Mouse (Mus musculus): Measurements from ENCODE around the gene Tfec.

The Tfec gene

DNA sequence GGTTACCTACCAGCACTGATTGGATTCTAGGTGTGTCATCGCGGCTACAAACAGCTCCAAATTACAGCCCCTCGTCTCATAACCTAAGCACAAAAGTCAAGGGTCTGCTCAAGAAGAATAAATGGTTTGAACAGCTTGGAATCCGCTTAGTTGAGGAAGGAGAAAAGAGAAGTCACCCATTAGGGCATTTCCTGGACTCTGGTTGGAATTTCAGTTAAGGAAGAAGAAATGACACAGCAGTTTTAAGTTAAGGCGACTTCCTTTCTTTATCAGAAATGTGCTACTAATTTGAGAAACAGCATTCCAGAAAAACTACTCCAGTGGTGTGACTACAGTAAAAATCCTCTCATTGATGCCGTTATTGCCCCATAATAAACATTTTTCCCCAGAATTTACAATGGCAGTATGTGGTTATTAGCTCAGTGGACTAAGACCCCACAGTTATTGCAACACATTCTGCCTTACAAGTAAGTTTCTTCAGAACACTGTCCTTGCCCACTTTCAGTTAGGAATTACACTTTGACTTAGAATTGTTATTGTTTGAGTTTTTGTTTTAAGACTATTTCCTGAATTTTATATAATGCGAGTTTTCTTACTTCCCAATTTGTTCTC, at the start of gene Tfec:
Gene Tfec (minus strand): TSS at position 191 of the 612 bp plus-strand sequence.
- no peak for DNase-seq (ENCODE audit: low read depth)

- DNase-seq (ENCODE audit: low read depth), result no peak
Measured at GRCm38 (mm10) chr6:16947837-16948236, 49.6 kb upstream of the Tfec start.

DNA sequence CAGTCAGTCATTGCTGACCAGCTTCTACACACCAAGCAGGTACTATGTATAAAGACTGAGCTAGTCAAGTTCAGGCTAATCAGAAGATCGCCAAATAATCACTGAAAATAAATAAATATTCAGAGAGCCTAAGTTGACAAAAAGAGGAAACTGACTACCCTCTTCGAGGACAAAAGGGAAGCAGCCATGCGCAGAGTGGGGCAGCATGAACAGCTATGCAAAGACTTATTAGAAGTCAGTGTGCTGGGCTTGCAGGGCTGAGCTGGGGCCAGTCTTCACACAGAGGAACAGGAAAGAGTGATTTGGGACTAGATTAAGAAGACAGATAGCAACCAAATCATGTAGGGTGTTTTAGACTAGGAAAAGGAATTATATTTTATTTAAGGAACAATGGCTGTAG, 45.3 kb upstream of the Tfec start:
- no peak for DNase-seq (ENCODE audit: low read depth)

- DNase-seq (ENCODE audit: low read depth), result no peak
Measured at GRCm38 (mm10) chr6:16942433-16942832, 44.2 kb upstream of the Tfec start.

DNA sequence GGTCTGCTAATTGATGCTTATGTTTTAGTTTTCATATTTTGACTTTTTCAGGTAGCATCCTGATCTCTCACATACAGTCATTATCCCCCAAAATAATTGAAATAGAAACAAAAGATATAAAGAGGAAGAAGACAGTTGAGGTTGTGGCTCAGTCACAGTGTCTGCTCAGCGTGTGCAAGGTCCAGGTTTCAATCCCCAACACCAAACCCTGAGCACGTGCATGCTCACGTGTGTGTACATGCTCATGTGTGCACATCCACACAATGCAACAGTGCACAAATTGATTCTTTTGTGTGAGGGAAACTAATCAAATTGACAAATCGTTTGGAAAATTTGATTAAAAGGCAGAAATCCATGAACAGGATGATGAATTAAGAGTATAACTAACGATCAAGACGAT, 32.8 kb upstream of the Tfec start:
- no peak for DNase-seq (ENCODE audit: low read depth)

DNA sequence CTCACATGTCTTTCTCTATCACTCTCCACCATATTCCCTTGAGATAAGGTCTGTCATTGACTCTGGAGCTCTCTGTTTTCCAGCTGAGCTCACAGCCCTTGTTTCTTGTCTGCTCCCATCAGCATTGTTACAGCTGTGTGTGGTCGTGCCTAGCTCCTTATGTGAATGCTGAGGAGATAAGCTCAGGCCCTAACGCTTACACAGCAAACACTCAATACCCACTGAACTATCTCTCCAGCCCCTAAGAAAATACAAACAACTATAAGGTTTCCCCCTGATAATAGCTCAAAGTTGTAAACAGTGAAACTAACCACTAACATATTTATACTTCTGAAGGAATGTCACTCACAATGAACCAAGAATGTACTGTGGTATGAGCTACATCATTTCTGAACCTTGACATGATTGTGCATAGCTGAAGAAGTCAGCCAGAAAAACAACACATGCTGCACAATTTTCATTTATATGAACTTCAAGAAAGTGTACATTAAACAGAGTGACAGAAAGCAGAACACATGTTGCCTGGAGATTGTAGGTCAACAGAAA, 21.9 kb upstream of the Tfec start:
- no peak for DNase-seq (ENCODE audit: low read depth)

DNA sequence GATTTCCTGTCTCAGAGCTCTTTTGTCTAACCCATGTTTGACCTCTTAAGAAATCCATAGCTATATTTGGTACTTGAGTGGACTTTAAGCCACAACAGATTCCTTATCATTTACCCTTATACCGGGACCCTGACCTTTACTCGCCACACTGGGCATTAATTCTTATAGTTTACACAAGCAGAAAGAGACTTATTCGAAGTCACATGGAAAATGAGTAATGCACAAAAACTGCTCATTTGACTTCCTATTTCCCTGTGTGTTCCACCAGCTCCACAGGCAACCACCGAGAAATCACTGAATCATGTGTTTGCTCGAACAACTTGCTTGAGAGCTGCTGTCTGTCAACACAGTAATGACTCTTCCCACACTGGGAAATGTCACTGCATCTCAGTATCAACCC, 6.4 kb downstream of the Tfec start:
- DNase-seq (ENCODE audit: low read depth), result no peak

DNA sequence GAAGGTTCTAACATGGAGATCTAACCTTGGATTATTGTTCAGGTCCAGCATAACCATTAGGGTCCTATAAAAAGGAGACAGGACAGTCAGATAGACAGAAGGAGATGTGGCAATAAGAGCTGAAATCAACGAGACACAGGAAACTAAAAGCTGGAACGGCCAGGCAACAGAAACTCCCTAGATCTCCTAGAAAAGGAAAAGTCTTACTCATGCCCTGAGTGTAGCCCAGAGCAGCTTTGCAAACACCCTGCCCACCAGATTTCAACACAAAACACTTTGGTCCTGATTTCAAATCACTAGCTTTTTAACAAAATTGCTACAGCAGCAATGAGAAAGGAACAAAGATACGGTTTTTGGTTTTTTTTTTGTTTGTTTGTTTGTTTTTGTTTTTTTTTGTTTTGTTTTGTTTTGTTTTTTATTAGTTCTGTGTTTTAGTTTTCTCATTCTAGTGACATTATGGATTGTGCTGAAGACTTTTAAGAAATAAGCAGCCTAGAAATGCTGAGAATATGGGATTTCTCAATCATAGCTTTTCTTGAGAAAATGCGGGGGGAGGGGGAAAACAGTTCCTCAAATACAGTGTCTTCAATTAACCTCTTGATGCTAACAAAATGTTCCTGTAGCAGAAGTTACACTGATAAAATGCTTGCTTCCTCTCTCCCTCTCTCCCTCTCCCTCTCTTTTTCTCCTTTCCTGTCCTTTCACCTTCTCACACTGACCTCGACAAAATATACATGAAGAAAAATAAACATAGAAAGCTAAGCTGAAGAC, 14.5 kb downstream of the Tfec start:
- DNase-seq (ENCODE audit: low read depth), result no peak

GRCm38 (mm10) chr6:16874021-16874542, 24.2 kb downstream of the Tfec start:
- DNase-seq (ENCODE audit: low read depth), result no peak

DNA sequence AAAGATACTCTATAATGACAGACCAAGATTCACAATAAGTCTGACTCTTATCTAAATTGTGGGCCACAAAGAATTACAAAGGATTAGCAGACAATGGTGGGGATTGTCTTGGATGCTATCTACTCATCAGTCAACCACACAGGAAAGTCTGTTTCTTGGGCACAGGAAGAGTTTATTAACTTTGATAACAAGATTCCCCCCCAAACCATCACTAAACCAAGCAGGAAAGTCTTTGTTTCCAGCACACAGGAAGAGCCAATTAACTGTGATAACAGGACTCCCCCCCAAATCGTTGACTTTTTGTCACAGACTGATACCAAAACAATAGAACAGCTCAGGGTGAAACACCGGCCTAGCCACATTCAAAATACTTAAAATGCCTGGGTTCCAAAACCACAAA, 28.2 kb downstream of the Tfec start:
- DNase-seq (ENCODE audit: low read depth), result no peak

DNA sequence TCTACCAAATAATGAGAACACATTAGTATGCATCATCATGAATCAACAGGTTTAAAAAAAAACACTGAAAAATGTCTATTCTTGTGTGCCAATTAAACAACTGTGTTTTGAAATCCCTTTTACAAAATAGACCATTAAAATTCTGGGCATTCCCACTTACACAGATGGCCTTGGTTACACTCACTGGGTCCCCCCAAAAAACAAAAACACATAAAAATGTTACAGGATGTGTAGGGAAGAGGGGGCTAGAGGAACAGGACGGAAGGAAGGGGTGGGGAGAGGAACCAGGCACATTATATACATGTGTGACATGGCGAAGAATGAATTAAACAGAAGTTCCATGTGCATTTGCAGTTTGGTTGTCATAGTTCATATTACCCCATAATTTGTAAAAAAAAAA, 29.9 kb downstream of the Tfec start:
- no peak for DNase-seq (ENCODE audit: low read depth)

GRCm38 (mm10) chr6:16862753-16863508, 35.3 kb downstream of the Tfec start:
- DNase-seq (ENCODE audit: low read depth), result no peak

DNA sequence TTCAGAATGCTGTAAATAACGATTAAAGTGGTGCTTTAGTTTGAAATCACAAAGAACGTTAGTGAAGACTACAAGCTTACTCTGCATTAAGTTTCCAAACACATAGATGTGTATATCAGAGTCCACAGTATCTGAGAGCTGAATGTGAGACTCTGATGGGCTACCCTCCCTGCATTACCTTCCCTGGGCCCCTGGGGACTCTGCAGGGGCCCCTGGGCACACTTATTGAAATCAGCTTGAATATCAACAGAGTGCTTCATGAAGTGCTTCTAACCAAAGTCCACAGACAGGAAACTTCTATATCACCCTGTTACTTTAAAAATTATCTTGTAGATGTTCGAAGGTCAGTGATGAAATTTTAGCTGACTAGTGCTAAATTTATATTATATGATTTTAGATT, 36.2 kb downstream of the Tfec start:
- DNase-seq (ENCODE audit: low read depth), result no peak

- no peak for DNase-seq (ENCODE audit: low read depth)
Measured at GRCm38 (mm10) chr6:16855879-16856545, 42.2 kb downstream of the Tfec start.

GRCm38 (mm10) chr6:16854977-16855376, 43.3 kb downstream of the Tfec start:
- no peak for DNase-seq (ENCODE audit: low read depth)

GRCm38 (mm10) chr6:16846521-16846920, 51.7 kb downstream of the Tfec start:
- no peak for DNase-seq (ENCODE audit: low read depth)

DNA sequence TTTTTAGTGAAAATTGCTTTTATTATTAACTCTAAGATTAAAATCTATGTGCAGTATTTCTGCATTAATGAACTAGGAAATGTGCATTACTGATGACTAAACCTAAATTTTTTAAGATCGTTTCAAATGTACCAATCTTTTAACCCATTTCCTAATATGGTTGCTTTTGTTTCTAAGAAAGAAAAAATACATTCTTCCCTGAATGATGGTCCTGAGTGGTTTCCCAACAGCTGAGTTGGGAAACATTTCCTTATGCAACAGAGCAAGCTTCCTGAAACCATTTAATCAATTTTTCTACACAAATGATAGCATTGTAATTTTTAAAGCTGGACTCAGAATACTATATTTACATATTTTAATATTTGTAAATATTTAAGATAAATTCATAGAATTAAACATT, 62.6 kb downstream of the Tfec start:
- no peak for DNase-seq (ENCODE audit: low read depth)

DNA sequence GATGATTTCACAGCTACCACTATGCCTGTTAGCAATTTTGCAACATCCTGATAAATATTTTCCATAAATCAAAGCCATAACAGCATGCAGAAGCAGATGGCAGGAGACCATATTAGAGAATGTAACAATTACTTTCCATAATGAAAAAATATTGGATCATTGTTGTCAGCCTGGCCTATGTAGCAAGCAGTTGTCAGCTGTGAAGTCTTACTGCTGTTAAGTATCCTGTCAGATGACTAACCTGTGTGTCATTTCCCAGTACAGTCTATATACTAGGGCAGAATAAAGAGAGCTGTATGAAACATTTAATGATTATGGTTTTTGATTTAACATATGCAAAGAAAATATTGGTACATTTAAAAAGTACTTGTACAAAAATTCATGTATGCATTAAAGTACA, 69.9 kb downstream of the Tfec start:
- no peak for DNase-seq (ENCODE audit: low read depth)

- no peak for DNase-seq (ENCODE audit: low read depth)
Measured at GRCm38 (mm10) chr6:16821985-16822384, 76.3 kb downstream of the Tfec start.

DNA sequence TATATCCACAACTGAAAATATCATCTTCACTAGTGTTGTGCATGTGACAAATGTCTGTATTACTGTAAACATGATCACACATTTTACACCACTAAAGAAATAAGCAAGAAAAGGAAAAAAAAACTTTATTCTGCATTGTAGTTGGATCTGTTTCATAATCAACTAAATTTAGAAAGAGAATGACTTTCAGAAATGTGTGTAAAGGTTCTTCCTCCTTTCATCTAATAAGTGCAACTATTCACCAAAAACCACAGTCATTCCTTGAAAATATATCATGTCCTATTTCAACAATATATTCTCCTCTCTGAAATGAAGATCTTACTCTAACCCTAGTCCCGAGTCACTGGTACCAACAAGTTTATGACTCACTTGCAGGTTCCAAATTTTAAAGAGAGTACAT, 91.9 kb downstream of the Tfec start:
- DNase-seq (ENCODE audit: low read depth), result no peak

DNA sequence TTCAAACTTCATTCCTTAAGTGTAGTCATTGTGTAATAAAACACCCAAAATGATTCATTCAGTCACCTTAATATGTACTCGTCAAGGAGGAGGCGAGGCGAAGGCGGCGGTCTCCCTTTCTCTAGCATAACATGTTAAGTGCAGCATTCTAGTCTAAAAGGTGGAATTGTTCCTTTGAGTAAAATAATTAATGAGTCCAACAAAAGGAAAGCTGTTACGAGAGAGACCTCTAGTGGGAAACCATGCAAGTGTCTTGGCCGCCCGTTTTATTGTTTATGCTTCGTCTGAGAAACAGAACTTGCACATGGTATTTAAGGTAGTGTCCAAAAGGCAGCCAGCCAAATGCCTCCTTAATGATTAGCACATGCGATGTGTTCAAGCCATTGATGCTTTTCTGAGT, 100.6 kb downstream of the Tfec start:
- no peak for DNase-seq (ENCODE audit: low read depth)

DNA sequence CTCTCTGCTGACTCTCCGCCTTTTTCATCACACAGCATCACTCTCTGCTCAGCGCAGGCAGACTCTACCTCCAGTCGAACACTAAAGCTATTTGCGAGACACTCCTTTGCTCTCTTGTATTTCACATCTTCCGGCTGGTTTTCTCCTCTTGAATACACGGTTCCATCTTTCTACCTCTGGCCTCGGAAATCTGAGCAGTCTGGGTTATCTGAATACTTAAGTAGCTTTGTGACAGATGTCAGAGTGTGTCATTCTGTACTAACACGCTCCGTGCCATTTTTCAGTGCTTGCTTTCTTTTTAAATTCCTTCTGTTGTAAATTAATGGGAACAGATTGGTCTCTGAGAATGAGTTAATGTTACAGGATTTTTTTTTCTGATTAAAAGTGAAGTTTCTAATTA, 101.3 kb downstream of the Tfec start:
- DNase-seq (ENCODE audit: low read depth), result no peak

Data from c-Kit-positive CD71-positive TER-119-negative erythroid progenitor cells, embryonic 14.5 days (primary cell).